Mouse (Mus musculus) splenic B cell, adult 2 months (primary cell): Measurements from ENCODE around the gene Ccl4.
A peak's percentile ranks its signal among the peaks of the same experiment; 100 is the strongest.

Experiments used
- DNase-seq: peaks from one replicate; pipeline ENCODE4 v3.0.0-alpha.2; 2011; ENCODE audit warnings: low read depth, low spot score
- H3K27me3 ChIP-seq: 2 replicates; pipeline ENCODE4 v1.6.1; 2012; ENCODE audit warnings: mild to moderate bottlenecking, low read length, moderate library complexity, mixed read lengths; ENCODE audit not compliant: control insufficient read depth, poor library complexity, insufficient read depth, severe bottlenecking
- H3K36me3 ChIP-seq: 2 replicates; pipeline ENCODE4 v1.6.1; 2012; ENCODE audit warnings: mild to moderate bottlenecking, low read length, moderate library complexity, mixed read lengths; ENCODE audit not compliant: control insufficient read depth, poor library complexity, insufficient read depth, severe bottlenecking

The Ccl4 gene

DNA sequence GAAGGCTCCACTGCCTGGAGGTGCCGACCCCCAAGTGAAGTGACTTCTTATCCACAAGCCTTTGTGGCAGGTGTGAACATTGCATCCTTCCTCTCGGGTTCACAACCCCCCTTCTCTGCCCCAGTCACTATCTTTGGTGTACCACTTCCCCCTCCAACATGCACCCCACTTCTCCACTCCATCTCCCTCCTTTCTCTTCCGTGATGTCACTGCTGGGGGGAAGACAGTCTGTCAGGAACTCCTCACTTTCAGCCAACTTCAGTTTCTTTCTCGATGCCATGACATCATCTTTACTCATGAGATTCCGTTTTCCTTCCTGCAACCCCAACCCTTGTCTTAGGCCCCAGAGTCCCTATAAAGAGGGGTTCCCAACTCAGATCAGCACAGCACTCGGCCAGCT is at the start of gene Ccl4:
Gene Ccl4, plus strand, starts transcription at position 381 of the 400 bp plus-strand sequence.
- no peaks in the 10 kb centered on the region for H3K27me3 ChIP-seq
- DNase-seq: peak; percentile 67
- no peaks in the 10 kb centered on the region for H3K36me3 ChIP-seq

DNA sequence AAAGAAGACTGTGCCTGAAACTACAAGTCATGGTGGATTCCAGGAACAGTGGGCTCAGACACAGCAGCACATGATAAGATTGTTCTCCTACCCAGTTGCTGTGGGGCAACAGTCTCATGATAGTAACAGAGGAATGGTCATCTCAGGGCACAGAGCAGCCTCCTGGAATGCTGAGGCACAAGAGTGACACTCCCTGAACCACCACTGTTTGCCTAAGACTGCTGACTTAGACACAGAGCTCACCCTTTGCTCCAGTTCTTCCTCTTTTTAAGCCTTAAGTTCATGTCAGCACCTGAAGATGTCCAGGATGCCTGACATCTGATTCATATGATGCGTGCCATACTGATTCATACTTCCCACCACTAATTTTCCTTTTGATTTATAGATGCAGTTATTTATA is 45.8 kb upstream of the Ccl4 start:
- Histone ChIP-seq H3K27me3 (no peaks in the 10 kb centered on the region), H3K36me3 (no peaks in the 10 kb centered on the region)
- no peak for DNase-seq

DNA sequence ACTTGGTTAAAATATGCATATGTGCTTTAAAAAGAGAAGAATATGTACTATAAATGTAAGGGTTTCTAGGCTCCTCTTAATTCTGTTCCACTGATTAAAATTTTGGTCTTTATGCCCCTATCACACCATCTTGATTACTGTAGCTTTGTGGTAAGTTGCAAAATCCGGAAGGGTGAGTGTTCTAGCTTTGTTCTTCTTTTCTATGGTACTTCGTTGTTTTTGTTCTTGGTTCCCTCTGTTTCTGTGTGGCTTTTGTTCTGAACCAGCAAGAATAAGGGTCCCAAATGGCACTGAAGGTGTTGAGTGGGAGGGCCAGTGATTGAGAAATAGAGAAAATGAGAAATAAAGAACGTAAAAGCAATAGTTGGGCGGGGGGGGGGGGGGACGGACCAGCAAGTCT is 44.1 kb upstream of the Ccl4 start:
- DNase-seq: no peak
- Histone ChIP-seq H3K36me3 (no peaks in the 10 kb centered on the region), H3K27me3 (no peaks in the 10 kb centered on the region)

DNA sequence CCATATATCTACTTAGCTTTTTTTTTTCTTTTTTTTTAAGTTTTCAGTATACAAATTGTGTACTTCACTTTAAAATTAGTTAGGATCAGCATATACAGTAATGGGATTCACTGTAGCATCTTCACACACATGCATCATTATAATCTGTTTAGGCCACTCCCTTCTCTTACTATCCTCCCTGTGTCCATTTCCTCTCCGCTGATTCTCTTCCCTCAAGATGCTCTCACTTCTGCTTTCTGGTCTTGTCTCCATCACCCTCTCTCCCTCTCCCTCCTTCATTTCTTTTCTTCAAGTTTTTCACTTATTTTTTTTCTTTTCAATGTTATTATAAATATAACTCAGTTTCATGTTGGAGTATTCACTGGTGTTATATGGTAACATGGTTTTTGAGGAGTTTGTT is 43.3 kb upstream of the Ccl4 start:
- peak; percentile 34 for DNase-seq
- no peaks in the 10 kb centered on the region for H3K36me3 ChIP-seq
- no peaks in the 10 kb centered on the region for H3K27me3 ChIP-seq

GRCm38 (mm10) chr11:83623586-83623985 is 38.8 kb upstream of the Ccl4 start:
- no peaks in the 10 kb centered on the region for H3K27me3 ChIP-seq
- H3K36me3 ChIP-seq: no peaks in the 10 kb centered on the region
- no peak for DNase-seq

DNA sequence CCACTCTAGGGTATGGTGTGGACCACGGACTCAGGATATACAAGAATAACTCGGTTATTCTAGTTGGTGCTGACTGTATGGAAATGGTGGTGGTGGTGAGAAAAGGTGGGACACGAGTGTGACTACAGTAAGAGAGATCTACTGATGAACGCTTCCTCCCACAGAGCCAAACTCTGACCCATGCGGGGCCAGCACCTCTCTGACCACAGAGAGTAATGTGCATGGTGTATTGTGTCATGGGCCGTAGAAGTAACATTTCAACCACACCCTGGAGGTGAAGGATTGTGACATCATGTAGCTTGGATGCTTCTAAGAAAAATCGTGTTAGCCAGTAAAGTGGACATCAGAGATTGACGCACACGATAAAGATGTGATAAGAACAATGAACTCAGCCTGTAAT is 33.6 kb upstream of the Ccl4 start:
- Histone ChIP-seq H3K36me3 (no peaks in the 10 kb centered on the region), H3K27me3 (no peaks in the 10 kb centered on the region)
- DNase-seq: no peak

- Histone ChIP-seq H3K27me3 (no peaks in the 10 kb centered on the region), H3K36me3 (no peaks in the 10 kb centered on the region)
- DNase-seq: no peak
These were observed 31.8 kb upstream of the Ccl4 start for GRCm38 (mm10) chr11:83630630-83631029.

DNA sequence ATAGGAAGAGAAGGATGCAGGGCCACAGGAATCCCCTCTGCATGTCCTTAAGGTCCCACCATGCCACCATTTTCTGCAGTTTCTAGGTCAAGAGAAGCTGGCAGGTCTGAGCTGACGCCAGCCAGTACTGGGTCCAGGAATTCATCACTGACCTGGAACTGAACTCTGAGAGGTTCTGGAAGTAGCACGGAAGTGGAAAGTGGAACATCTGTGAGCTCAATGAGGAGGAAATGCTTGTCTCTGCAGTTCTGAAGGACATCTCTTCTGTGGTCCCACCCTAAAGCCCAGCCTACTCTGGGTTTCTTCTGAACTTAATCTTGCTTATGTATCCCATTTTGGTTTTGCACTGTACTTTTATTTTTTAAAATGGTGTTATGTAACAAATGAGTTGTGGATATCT is 31.3 kb upstream of the Ccl4 start:
- H3K27me3 ChIP-seq: no peaks in the 10 kb centered on the region
- no peaks in the 10 kb centered on the region for H3K36me3 ChIP-seq

GRCm38 (mm10) chr11:83632744-83633143 is 29.6 kb upstream of the Ccl4 start:
- peak; percentile 60 for DNase-seq
- Histone ChIP-seq H3K36me3 (no peaks in the 10 kb centered on the region), H3K27me3 (no peaks in the 10 kb centered on the region)

More for the DNA sequence above, 31.3 kb upstream of the Ccl4 start:
- no peak for DNase-seq

DNA sequence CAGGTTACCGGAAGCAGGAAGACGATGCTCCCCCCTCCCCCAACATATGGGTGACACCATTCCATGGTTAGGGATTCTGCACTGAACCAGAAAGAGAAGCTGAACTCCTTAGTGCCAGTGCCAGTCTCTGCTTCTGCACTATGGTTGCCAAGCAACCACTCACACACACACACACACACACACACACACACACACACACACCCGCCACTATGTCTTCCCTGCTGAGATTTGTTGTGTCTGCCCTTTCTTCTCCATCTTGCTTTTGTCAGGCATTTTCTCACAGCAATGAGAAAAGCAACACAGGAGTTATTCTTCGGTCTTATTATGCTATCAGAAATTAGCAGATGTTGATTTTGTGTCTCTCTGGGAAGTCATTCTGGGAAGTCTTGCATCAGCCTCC is 28.0 kb upstream of the Ccl4 start:
- DNase-seq: no peak
- H3K27me3 ChIP-seq: no peaks in the 10 kb centered on the region
- no peaks in the 10 kb centered on the region for H3K36me3 ChIP-seq

DNA sequence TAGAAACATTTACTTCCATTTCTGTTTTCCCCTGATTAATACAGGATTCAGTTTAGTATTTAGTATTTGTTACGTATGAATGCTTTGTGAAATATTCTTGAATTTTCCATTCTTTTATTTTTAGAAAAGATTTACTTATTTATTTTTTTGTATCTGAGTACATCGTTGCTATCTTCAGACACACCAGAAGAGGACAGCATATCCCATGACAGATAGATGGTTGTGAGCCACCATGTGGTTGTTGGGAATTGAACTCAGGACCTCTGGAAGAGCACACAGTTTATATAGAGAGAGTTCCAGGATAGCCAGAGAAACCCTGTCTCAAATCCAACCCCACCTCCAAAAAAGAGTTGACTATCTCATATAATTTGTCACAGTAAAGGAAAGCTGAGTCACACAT is 27.5 kb upstream of the Ccl4 start:
- H3K36me3 ChIP-seq: no peaks in the 10 kb centered on the region

GRCm38 (mm10) chr11:83636742-83637235 is 25.6 kb upstream of the Ccl4 start:
- Histone ChIP-seq H3K36me3 (no peaks in the 10 kb centered on the region), H3K27me3 (no peaks in the 10 kb centered on the region)
- no peak for DNase-seq

More for the DNA sequence above, 27.5 kb upstream of the Ccl4 start:
- no peak for DNase-seq
- no peaks in the 10 kb centered on the region for H3K27me3 ChIP-seq

- no peaks in the 10 kb centered on the region for H3K27me3 ChIP-seq
- DNase-seq: peak; percentile 35
- H3K36me3 ChIP-seq: no peaks in the 10 kb centered on the region
These were observed 23.4 kb upstream of the Ccl4 start for GRCm38 (mm10) chr11:83638934-83639333.

GRCm38 (mm10) chr11:83639533-83639932 is 22.9 kb upstream of the Ccl4 start:
- peak; percentile 76 for DNase-seq
- Histone ChIP-seq H3K36me3 (no peaks in the 10 kb centered on the region), H3K27me3 (no peaks in the 10 kb centered on the region)

- DNase-seq: peak; percentile 90
These were observed 22.2 kb upstream of the Ccl4 start for GRCm38 (mm10) chr11:83640141-83640540.

GRCm38 (mm10) chr11:83641216-83641615 is 21.2 kb upstream of the Ccl4 start:
- H3K27me3 ChIP-seq: no peaks in the 10 kb centered on the region
- H3K36me3 ChIP-seq: no peaks in the 10 kb centered on the region
- DNase-seq: peak; percentile 26

More at GRCm38 (mm10) chr11:83640141-83640540, 22.2 kb upstream of the Ccl4 start:
- Histone ChIP-seq H3K27me3 (no peaks in the 10 kb centered on the region), H3K36me3 (no peaks in the 10 kb centered on the region)
